Mouse (Mus musculus): ENCODE results near the gene Ctns. TPM values are rescaled to one million over a fixed set of nuclear protein-coding genes. Genes with fewer than 3 reads are reported as not detected.

Ctns gene
- polyA plus RNA-seq, 1 experiment from 2014 or later, result 17.4 TPM

DNA sequence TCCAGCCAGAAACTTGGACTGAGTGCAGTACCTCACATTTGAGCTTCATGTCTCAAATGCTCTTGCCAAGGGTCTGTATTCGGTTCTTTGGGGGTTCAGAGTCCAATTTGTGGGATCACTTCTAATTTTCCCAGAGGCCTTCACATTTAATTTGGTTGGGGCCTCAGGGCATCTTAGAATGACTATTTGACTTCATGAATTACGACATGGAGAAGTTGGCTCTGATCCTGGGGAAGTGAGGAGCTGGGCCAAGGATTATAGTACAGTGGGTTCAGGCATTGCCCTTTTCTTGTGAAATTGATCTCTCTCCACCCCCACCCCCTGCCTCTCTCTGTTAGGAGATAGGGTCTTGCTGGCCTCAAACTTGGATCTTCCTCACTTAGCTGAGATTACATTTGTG is 2.2 kb upstream of the Ctns start:
- ATAC-seq, result no peak
- Histone ChIP-seq H3K4me1 (ENCODE audit: control insufficient read depth, insufficient read depth, low read depth, low read length) (peaks cover 13% of the 10 kb centered on the region), H3K36me3 (ENCODE audit: control insufficient read depth, insufficient read depth, low read length) (no peaks in the 10 kb centered on the region), H3K27ac (ENCODE audit: low read depth, low read length) (no peak overlapping the region), H3K27me3 (replicated peaks; ENCODE audit: control insufficient read depth, insufficient read depth, low read length) (no peaks in the 10 kb centered on the region), H3K9me3 (ENCODE audit: control insufficient read depth, low read length) (no peaks in the 10 kb centered on the region), H3K9ac (ENCODE audit: low read depth, low read length) (no peak overlapping the region), H3K4me2 (ENCODE audit: low read length) (no peak overlapping the region), H3K4me3 (ENCODE audit: low read length) (no peak overlapping the region)
- 59% methylated on average over 2 of the region's 2 CpGs for WGBS

DNA sequence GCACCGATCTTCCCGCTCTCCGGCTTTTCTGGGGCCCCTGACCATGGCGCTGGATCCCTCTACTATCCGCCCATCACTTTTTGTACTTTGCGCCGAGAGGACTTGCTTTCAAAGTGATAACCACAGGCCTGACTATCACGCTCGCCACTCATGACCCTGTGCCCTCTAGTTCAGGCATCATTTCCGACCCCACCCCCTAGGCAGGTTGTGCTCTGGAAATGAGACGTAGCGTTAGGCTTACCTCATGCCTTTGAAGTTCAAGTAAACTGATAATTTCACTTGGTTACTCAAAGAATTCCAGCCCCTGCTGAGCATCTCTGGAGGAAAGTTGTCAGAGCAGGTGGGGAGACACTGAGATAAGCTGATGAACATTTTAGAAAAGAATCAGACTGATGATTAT is 1.0 kb upstream of the Ctns start:
- WGBS, result 6% methylated on average over 12 of the region's 12 CpGs
- Histone ChIP-seq H3K4me2 (ENCODE audit: low read length) (peak overlapping the region; percentile 89), H3K4me1 (ENCODE audit: control insufficient read depth, insufficient read depth, low read depth, low read length) (peaks cover 13% of the 10 kb centered on the region), H3K27ac (ENCODE audit: low read depth, low read length) (no peak overlapping the region), H3K9ac (ENCODE audit: low read depth, low read length) (peak overlapping the region; percentile 78), H3K9me3 (ENCODE audit: control insufficient read depth, low read length) (no peaks in the 10 kb centered on the region), H3K36me3 (ENCODE audit: control insufficient read depth, insufficient read depth, low read length) (no peaks in the 10 kb centered on the region), H3K27me3 (replicated peaks; ENCODE audit: control insufficient read depth, insufficient read depth, low read length) (no peaks in the 10 kb centered on the region), H3K4me3 (ENCODE audit: low read length) (peak overlapping the region; percentile 64)
- no peak; the same call in 1 of the 2 replicates for ATAC-seq

DNA sequence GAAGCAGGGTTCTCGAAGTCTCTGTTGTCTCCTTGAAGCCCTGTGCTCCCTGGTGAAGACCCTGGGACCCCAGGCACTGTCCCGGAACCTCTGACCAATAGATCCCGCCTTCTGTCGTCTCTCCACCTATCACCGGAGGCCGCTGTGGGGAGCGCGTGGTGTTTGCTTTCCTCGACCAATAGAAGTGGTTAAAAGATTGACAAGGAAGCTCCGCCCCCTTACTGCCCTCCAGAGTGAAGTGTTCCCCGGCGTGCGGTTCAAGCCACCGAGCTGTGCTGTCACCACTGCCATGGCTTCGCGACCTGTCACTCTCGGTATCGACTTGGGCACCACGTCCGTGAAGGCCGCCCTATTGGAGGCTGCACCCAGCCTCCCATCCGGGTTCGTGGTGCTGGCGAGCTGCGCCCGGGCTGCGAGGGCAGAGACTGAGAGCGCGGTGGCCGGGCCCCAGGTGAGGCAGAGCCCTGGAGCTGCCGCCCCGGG is 429 bp upstream of the Ctns start, which contains the start of gene Shpk:
Gene Shpk (plus strand): TSS at position 231 of the 483 bp plus-strand sequence.
- Histone ChIP-seq H3K4me1 (ENCODE audit: control insufficient read depth, insufficient read depth, low read depth, low read length) (peaks cover 13% of the 10 kb centered on the region), H3K9ac (ENCODE audit: low read depth, low read length) (peak within 1 kb of the TSS; percentile 78), H3K9me3 (ENCODE audit: control insufficient read depth, low read length) (no peaks in the 10 kb centered on the region), H3K4me2 (ENCODE audit: low read length) (peak within 1 kb of the TSS; percentile 89), H3K27ac (ENCODE audit: low read depth, low read length) (peak within 1 kb of the TSS; percentile 67), H3K27me3 (replicated peaks; ENCODE audit: control insufficient read depth, insufficient read depth, low read length) (no peaks in the 10 kb centered on the region), H3K4me3 (ENCODE audit: low read length) (peak within 1 kb of the TSS; percentile 64), H3K36me3 (ENCODE audit: control insufficient read depth, insufficient read depth, low read length) (no peaks in the 10 kb centered on the region)
- 0% methylated on average over 32 of the region's 32 CpGs for WGBS
- ATAC-seq, result peak; percentile 98

DNA sequence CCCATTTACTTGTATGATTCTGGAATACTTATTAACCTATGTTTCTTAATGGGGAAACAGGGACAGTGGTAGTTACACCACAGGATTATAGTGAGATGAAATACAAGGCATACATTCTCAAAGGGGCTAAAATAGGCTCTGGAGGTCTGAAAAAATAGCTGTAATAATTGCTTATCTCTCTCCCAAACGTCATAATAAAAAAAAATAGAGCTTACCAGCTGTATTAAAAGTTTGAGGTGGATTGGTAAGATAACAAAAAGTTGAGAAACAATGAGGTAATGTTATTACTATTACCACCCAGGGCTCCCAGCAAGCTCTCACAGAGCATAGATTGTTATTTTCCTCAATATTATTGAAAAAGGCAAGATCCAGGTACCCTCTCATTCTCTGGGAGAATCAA is 652 bp downstream of the Ctns start:
- Histone ChIP-seq H3K9ac (ENCODE audit: low read depth, low read length) (peak overlapping the region; percentile 78), H3K27ac (ENCODE audit: low read depth, low read length) (no peak overlapping the region; the same call in 1 of the 2 replicates), H3K27me3 (replicated peaks; ENCODE audit: control insufficient read depth, insufficient read depth, low read length) (no peaks in the 10 kb centered on the region), H3K4me2 (ENCODE audit: low read length) (peak overlapping the region; percentile 89), H3K4me1 (ENCODE audit: control insufficient read depth, insufficient read depth, low read depth, low read length) (peaks cover 13% of the 10 kb centered on the region), H3K36me3 (ENCODE audit: control insufficient read depth, insufficient read depth, low read length) (no peaks in the 10 kb centered on the region), H3K4me3 (ENCODE audit: low read length) (peak overlapping the region; percentile 64), H3K9me3 (ENCODE audit: control insufficient read depth, low read length) (no peaks in the 10 kb centered on the region)
- 2% methylated on average over 1 of the region's 1 CpGs for WGBS
- no peak for ATAC-seq

DNA sequence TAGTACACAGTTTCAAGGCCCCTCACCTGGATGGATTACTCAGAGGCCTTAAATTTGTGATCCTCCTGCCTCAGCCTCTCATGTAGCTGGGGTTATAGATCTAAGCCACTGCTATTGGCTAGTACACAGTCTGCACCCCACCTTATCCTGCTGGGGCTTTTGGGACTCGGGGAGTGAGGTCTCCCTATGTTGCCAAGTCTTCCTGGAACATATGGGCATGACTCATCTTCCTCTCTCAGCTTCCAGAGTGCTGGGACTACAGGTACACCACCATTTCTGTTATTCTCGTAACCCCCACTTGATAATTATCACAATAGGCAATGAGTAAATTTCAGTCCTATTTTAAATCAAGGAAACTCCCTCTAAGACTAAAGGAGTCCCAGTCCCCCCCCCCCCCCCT is 4.4 kb downstream of the Ctns start:
- Histone ChIP-seq H3K9me3 (ENCODE audit: control insufficient read depth, low read length) (no peaks in the 10 kb centered on the region), H3K4me1 (ENCODE audit: control insufficient read depth, insufficient read depth, low read depth, low read length) (peaks cover 7% of the 10 kb centered on the region), H3K27me3 (replicated peaks; ENCODE audit: control insufficient read depth, insufficient read depth, low read length) (no peaks in the 10 kb centered on the region), H3K4me3 (ENCODE audit: low read length) (no peak overlapping the region), H3K27ac (ENCODE audit: low read depth, low read length) (no peak overlapping the region), H3K9ac (ENCODE audit: low read depth, low read length) (no peak overlapping the region), H3K36me3 (ENCODE audit: control insufficient read depth, insufficient read depth, low read length) (0 out of 2 replicates have a peak, but pooled peaks cover 10% of the 10 kb centered on the region), H3K4me2 (ENCODE audit: low read length) (no peak overlapping the region)
- 81% methylated on average over 2 of the region's 2 CpGs for WGBS
- ATAC-seq, result no peak

DNA sequence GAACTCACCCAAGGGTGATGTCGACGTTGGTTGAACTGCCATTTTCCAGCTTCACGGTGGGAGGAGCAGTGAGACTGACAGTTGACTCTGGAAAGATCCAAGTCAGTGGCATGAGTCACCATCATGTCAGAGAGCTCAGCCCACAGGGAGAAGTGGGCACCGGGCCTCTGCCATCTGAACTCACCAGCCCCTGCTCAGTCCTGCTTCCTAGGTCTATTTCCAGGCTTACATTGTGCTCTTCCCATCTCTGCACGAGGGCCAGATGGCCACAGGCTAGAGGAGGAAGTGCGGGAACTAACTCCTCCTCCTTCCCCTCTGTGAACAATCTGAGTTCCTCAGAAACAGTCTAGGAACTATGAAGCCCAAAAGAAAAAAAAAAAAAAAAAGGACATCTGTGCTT is 5.8 kb downstream of the Ctns start:
- WGBS, result 80% methylated on average over 6 of the region's 6 CpGs
- H3K36me3 ChIP-seq (ENCODE audit: control insufficient read depth, insufficient read depth, low read length), result peaks cover 13% of the 10 kb centered on the region; the same call in 1 of the 2 replicates
- H3K4me2 ChIP-seq (ENCODE audit: low read length), result no peak overlapping the region
- no peaks in the 10 kb centered on the region for H3K27me3 ChIP-seq (replicated peaks; ENCODE audit: control insufficient read depth, insufficient read depth, low read length)
- H3K4me1 ChIP-seq (ENCODE audit: control insufficient read depth, insufficient read depth, low read depth, low read length), result peaks cover 4% of the 10 kb centered on the region
- no peak overlapping the region for H3K9ac ChIP-seq (ENCODE audit: low read depth, low read length)
- H3K4me3 ChIP-seq (ENCODE audit: low read length), result no peak overlapping the region
- H3K27ac ChIP-seq (ENCODE audit: low read depth, low read length), result no peak overlapping the region
- no peaks in the 10 kb centered on the region for H3K9me3 ChIP-seq (ENCODE audit: control insufficient read depth, low read length)
- ATAC-seq, result no peak

DNA sequence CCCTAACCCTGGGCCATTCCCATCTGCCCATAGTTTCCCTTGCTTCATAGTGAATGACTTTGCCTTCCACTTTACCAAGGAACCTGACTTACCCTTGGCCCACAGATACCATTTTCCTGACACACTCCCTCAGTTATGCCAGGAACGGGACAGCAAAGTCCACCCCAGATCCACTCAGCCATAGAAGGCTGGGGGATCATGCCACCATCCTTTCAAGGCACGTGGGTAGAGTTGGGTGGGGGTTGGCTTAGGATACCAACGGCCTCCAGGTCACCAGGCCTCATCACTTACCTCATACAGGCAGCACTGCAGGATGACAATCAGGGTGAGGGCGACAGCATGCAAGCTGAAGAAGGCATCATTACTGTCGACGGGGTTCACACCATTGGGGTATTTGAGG is 11.6 kb downstream of the Ctns start:
- peaks cover 18% of the 10 kb centered on the region; the same call in 1 of the 2 replicates for H3K36me3 ChIP-seq (ENCODE audit: control insufficient read depth, insufficient read depth, low read length)
- no peak for ATAC-seq

DNA sequence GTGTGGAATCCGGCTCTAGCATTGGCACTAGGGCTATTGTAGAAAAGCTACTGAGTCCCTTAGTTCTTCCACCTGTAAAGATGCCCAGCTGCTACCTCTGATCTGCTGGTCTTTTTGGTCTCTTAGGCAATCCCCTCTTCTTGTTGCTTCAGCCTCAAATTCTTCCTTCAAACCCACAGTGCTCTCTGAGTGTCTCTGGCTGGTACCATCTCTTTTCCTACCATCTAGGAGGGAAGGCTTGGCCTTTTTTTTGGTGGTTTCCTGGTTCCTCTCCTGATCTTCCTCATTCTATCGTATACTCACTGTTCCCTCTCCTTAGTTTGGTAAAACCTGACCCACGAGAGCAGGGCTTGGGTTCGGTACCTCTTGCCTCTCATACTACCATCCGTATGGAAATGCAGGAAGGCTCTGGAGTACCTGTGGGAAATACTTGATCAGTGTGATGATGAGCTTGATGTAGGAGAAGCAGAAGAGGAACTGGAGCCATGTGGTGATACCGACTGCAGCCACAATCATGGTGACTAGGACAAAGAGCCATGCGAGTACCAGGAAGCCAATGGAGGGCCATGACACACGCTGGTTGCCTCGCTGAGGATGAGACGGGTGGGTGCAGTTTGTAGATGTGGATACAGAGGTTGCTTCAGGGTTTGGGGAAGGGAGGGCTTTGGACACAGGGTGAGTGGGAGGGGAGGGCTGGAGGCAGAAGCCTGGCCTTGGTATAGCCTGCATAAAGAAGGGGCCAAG is 12.8 kb downstream of the Ctns start:
- Histone ChIP-seq H3K27me3 (replicated peaks; ENCODE audit: control insufficient read depth, insufficient read depth, low read length) (no peaks in the 10 kb centered on the region), H3K9ac (ENCODE audit: low read depth, low read length) (no peak overlapping the region), H3K36me3 (ENCODE audit: control insufficient read depth, insufficient read depth, low read length) (peaks cover 14% of the 10 kb centered on the region; the same call in 1 of the 2 replicates), H3K27ac (ENCODE audit: low read depth, low read length) (no peak overlapping the region), H3K4me1 (ENCODE audit: control insufficient read depth, insufficient read depth, low read depth, low read length) (no peaks in the 10 kb centered on the region), H3K4me2 (ENCODE audit: low read length) (no peak overlapping the region), H3K9me3 (ENCODE audit: control insufficient read depth, low read length) (no peaks in the 10 kb centered on the region), H3K4me3 (ENCODE audit: low read length) (no peak overlapping the region)
- 93% methylated on average over 10 of the region's 10 CpGs for WGBS
- no peak for ATAC-seq

More for the DNA sequence above, 11.6 kb downstream of the Ctns start:
- no peaks in the 10 kb centered on the region for H3K27me3 ChIP-seq (replicated peaks; ENCODE audit: control insufficient read depth, insufficient read depth, low read length)
- no peak overlapping the region for H3K9ac ChIP-seq (ENCODE audit: low read depth, low read length)
- no peaks in the 10 kb centered on the region for H3K9me3 ChIP-seq (ENCODE audit: control insufficient read depth, low read length)
- H3K4me1 ChIP-seq (ENCODE audit: control insufficient read depth, insufficient read depth, low read depth, low read length), result no peaks in the 10 kb centered on the region
- no peak overlapping the region for H3K27ac ChIP-seq (ENCODE audit: low read depth, low read length)
- H3K4me2 ChIP-seq (ENCODE audit: low read length), result no peak overlapping the region
- 95% methylated on average over 6 of the region's 6 CpGs for WGBS
- H3K4me3 ChIP-seq (ENCODE audit: low read length), result no peak overlapping the region

DNA sequence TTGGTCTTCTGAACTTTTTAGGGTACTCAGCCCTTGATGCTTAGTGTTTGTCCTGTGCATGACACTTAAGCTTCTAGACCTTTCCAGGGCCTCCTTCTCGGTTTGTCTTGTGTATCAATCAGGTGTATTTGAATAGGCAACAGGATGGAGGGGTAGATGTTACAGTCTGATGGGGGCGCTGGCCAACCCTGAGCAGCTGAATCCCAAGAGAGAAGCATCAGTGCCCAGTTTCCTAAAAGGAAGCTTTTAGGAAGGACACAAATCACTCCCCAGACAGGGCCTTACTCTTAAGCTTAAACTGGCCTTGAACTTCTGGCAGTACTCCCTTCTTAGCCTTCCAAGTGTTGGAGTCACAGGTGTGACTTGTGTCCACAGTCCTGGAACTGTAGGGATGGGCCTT is 20.9 kb downstream of the Ctns start:
- peak overlapping the region; percentile 85 for H3K27ac ChIP-seq (ENCODE audit: low read depth, low read length)
- H3K4me2 ChIP-seq (ENCODE audit: low read length), result peak overlapping the region; percentile 75
- no peaks in the 10 kb centered on the region for H3K27me3 ChIP-seq (replicated peaks; ENCODE audit: control insufficient read depth, insufficient read depth, low read length)
- peak overlapping the region; percentile 94 for H3K4me3 ChIP-seq (ENCODE audit: low read length)
- H3K4me1 ChIP-seq (ENCODE audit: control insufficient read depth, insufficient read depth, low read depth, low read length), result peaks cover 24% of the 10 kb centered on the region
- no peak for ATAC-seq
- peak overlapping the region; percentile 83 for H3K9ac ChIP-seq (ENCODE audit: low read depth, low read length)
- no peaks in the 10 kb centered on the region for H3K9me3 ChIP-seq (ENCODE audit: control insufficient read depth, low read length)
- 4% methylated on average over 2 of the region's 2 CpGs for WGBS
- peaks cover 6% of the 10 kb centered on the region; the same call in 1 of the 2 replicates for H3K36me3 ChIP-seq (ENCODE audit: control insufficient read depth, insufficient read depth, low read length)
